Mouse (Mus musculus) liver, adult (tissue): ENCODE results near the gene 1700092M07Rik.

Source experiments
- GATA4 ChIP-seq: IDR thresholded peaks from 2 replicates; pipeline ENCODE4 v1.6.1; 2014; ENCODE audit warnings: mild to moderate bottlenecking, low read length; ENCODE audit not compliant: insufficient replicate concordance

The 1700092M07Rik gene

GRCm38 (mm10) chr19:8740603-8741002, at the start of gene 1700092M07Rik:
1700092M07Rik (plus strand) TSS chr19:8740718.
- TF ChIP-seq GATA4: no peak

- no peak for TF ChIP-seq GATA4
These were observed 48.5 kb upstream of the 1700092M07Rik start for GRCm38 (mm10) chr19:8691871-8692539.

GRCm38 (mm10) chr19:8692740-8693139, 47.8 kb upstream of the 1700092M07Rik start:
- no peak for TF ChIP-seq GATA4

- no peak for TF ChIP-seq GATA4
These were observed 45.2 kb upstream of the 1700092M07Rik start for GRCm38 (mm10) chr19:8695330-8695729.

GRCm38 (mm10) chr19:8699652-8700051, 40.9 kb upstream of the 1700092M07Rik start:
- no peak for TF ChIP-seq GATA4

- peak; percentile 41; the same call in 1 of the 2 replicates for TF ChIP-seq GATA4
These were observed 38.1 kb upstream of the 1700092M07Rik start for GRCm38 (mm10) chr19:8702458-8702857.

- no peak for TF ChIP-seq GATA4
These were observed 36.9 kb upstream of the 1700092M07Rik start for GRCm38 (mm10) chr19:8703571-8703970.

- TF ChIP-seq GATA4: no peak
These were observed 35.4 kb upstream of the 1700092M07Rik start for GRCm38 (mm10) chr19:8705026-8705708.

GRCm38 (mm10) chr19:8706132-8706667, 34.3 kb upstream of the 1700092M07Rik start:
- no peak for TF ChIP-seq GATA4

GRCm38 (mm10) chr19:8706930-8707329, 33.6 kb upstream of the 1700092M07Rik start:
- TF ChIP-seq GATA4: no peak

GRCm38 (mm10) chr19:8708954-8709353, 31.6 kb upstream of the 1700092M07Rik start:
- TF ChIP-seq GATA4: no peak

- no peak for TF ChIP-seq GATA4
These were observed 30.5 kb upstream of the 1700092M07Rik start for GRCm38 (mm10) chr19:8710057-8710456.

- no peak for TF ChIP-seq GATA4
These were observed 29.0 kb upstream of the 1700092M07Rik start for GRCm38 (mm10) chr19:8711506-8711905.

GRCm38 (mm10) chr19:8711949-8712869, 28.3 kb upstream of the 1700092M07Rik start:
- no peak for TF ChIP-seq GATA4

GRCm38 (mm10) chr19:8712870-8713305, 27.6 kb upstream of the 1700092M07Rik start:
- no peak for TF ChIP-seq GATA4
